Mouse (Mus musculus): ENCODE data around the gene Plekhg5. TPM values are rescaled to one million over a fixed set of nuclear protein-coding genes. Genes with fewer than 3 reads are reported as not detected.
A peak's percentile ranks its signal among the peaks of the same experiment; 100 is the strongest.

Plekhg5 gene
- polyA plus RNA-seq (2012; rRNA removed), result 21.5 and 22.0 TPM in 2 replicates

DNA sequence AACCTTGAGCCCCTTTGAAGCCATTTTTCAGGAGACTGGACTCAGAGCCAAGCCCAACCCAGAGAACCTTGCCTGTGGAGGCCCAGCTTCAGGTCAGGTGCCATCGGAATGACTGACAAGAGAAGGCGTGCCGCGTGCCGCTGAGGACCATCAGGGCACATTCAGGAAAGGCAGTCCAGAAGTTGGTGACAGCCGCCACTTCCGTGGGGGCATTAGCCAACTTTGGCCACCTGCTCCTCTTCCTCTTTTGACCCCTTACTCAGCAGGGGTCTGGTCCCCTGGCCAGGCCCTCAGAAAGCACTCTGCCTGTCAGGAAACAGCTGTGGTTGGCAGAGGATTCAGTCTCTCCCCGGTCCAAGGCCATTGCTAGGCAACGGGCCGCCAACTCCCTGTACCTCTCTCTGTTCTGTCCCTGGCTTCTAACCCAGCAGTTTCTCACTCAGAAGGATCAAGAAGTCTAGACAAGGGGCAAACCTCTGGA lies at the start of gene Plekhg5:
TSS of gene Plekhg5 (plus strand) at position 378 of the 481 bp plus-strand sequence.
- TF ChIP-seq CTCF (IDR thresholded peaks at IDR 0.05; ENCODE audit: borderline replicate concordance, control insufficient read depth, extremely low read depth, insufficient read depth, low read length, poor library complexity) (no peak), POLR2A (IDR thresholded peaks at IDR 0.05; ENCODE audit: control insufficient read depth, extremely low read depth, insufficient read depth, low read length, poor library complexity) (no peak)
- 13% methylated on average over 10 of the region's 10 CpGs for WGBS
- DNase-seq, result no peak
- no peaks in the 10 kb centered on the region; the same call in 1 of the 2 replicates for H3K27me3 ChIP-seq (ENCODE audit: control insufficient read depth, insufficient read depth, low read length)
- H3K4me1 ChIP-seq (replicated peaks; ENCODE audit: control insufficient read depth, insufficient read depth, low read length), result no peaks in the 10 kb centered on the region
- H3K36me3 ChIP-seq (ENCODE audit: control insufficient read depth, insufficient read depth, low read length), result no peaks in the 10 kb centered on the region
- H3K27ac ChIP-seq (ENCODE audit: control insufficient read depth, insufficient read depth, low read length), result no peak within 1 kb of the TSS
- no peak within 1 kb of the TSS for H3K4me3 ChIP-seq (ENCODE audit: control insufficient read depth, insufficient read depth, low read length)

GRCm38 (mm10) chr4:152022506-152022905 lies 49.8 kb upstream of the Plekhg5 start:
- no peak for TF ChIP-seq CTCF (IDR thresholded peaks at IDR 0.05; ENCODE audit: borderline replicate concordance, control insufficient read depth, extremely low read depth, insufficient read depth, low read length, poor library complexity)
- no peak for TF ChIP-seq POLR2A (IDR thresholded peaks at IDR 0.05; ENCODE audit: control insufficient read depth, extremely low read depth, insufficient read depth, low read length, poor library complexity)
- peaks cover 14% of the 10 kb centered on the region for H3K4me1 ChIP-seq (replicated peaks; ENCODE audit: control insufficient read depth, insufficient read depth, low read length)
- H3K27ac ChIP-seq (ENCODE audit: control insufficient read depth, insufficient read depth, low read length), result no peak overlapping the region
- no peak overlapping the region for H3K4me3 ChIP-seq (ENCODE audit: control insufficient read depth, insufficient read depth, low read length)
- no peaks in the 10 kb centered on the region for H3K27me3 ChIP-seq (ENCODE audit: control insufficient read depth, insufficient read depth, low read length)
- DNase-seq, result no peak
- WGBS, result 95% methylated on average over 8 of the region's 8 CpGs
- peaks cover 14% of the 10 kb centered on the region for H3K36me3 ChIP-seq (ENCODE audit: control insufficient read depth, insufficient read depth, low read length)

- 95% methylated on average over 11 of the region's 11 CpGs for WGBS
Observed at GRCm38 (mm10) chr4:152024525-152024924, 47.8 kb upstream of the Plekhg5 start.

DNA sequence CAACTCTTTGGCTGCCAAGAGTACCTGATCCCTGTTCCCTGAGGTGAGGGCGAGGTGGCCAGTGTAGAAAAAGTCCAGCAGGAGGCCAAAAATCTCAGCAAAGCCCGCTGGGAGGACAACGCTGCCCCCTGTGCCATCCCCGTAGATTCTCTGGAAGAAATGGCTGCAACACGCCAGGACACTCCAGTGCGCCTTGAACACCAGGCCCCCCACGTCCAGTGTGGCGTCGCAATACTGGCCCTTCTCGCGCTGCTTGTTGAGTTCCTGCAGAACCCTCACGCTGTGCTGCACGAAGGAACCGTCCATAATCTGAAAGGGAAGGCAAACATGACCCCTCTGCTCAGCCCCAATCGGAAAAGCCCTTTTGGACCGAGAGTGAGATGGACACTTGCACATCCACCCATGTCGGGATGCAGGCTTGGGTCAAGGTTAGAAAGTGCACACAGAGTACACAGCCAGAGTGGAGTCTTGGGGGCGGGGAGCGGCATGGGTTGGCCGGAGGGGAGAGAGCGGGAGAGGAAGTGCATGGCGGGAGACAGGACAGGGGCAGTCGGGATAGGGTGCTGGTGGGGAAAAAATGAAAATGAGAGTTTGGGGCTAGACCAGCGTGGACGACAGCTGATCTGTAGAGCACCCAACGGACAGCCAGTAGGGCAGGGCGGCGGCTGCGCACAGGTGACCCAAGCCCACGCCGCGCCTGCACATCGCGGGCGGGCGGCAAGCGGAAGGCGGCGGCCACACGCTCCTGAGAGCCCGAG lies 45.4 kb upstream of the Plekhg5 start:
- H3K36me3 ChIP-seq (ENCODE audit: control insufficient read depth, insufficient read depth, low read length), result no peaks in the 10 kb centered on the region; the same call in 1 of the 2 replicates
- peaks cover 21% of the 10 kb centered on the region for H3K4me1 ChIP-seq (replicated peaks; ENCODE audit: control insufficient read depth, insufficient read depth, low read length)
- no peak overlapping the region for H3K27ac ChIP-seq (ENCODE audit: control insufficient read depth, insufficient read depth, low read length)
- DNase-seq, result no peak
- WGBS, result 5% methylated on average over 41 of the region's 41 CpGs
- no peaks in the 10 kb centered on the region for H3K27me3 ChIP-seq (ENCODE audit: control insufficient read depth, insufficient read depth, low read length)
- no peak for TF ChIP-seq POLR2A (IDR thresholded peaks at IDR 0.05; ENCODE audit: control insufficient read depth, extremely low read depth, insufficient read depth, low read length, poor library complexity)
- no peak; the same call in 1 of the 2 replicates for TF ChIP-seq CTCF (IDR thresholded peaks at IDR 0.05; ENCODE audit: borderline replicate concordance, control insufficient read depth, extremely low read depth, insufficient read depth, low read length, poor library complexity)
- H3K4me3 ChIP-seq (ENCODE audit: control insufficient read depth, insufficient read depth, low read length), result peak overlapping the region; percentile 87

More at GRCm38 (mm10) chr4:152024525-152024924, 47.8 kb upstream of the Plekhg5 start:
- Histone ChIP-seq H3K27me3 (ENCODE audit: control insufficient read depth, insufficient read depth, low read length) (no peaks in the 10 kb centered on the region), H3K27ac (ENCODE audit: control insufficient read depth, insufficient read depth, low read length) (no peak overlapping the region), H3K36me3 (ENCODE audit: control insufficient read depth, insufficient read depth, low read length) (peaks cover 14% of the 10 kb centered on the region), H3K4me1 (replicated peaks; ENCODE audit: control insufficient read depth, insufficient read depth, low read length) (peaks cover 21% of the 10 kb centered on the region), H3K4me3 (ENCODE audit: control insufficient read depth, insufficient read depth, low read length) (no peak overlapping the region)
- TF ChIP-seq CTCF (IDR thresholded peaks at IDR 0.05; ENCODE audit: borderline replicate concordance, control insufficient read depth, extremely low read depth, insufficient read depth, low read length, poor library complexity) (no peak), POLR2A (IDR thresholded peaks at IDR 0.05; ENCODE audit: control insufficient read depth, extremely low read depth, insufficient read depth, low read length, poor library complexity) (no peak)
- DNase-seq, result no peak

DNA sequence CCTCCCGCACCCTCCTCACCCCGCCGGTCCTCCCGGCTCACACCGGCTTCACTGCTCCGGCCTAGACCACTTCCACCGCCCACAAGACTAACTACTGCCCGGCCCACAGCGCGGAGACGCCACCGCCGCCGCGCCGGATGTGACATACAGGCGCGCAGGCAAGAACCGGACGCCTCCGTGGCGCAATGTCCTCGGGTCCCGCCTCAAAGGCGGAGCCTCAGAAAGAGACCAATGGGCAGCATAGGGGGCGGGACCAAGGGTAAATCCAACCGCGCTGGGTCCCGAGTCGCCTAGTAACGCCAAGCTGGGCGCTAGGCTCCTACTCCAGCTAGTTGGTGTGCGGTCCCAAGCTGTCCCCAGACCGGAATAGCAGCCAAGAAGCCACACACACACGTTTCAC lies 44.8 kb upstream of the Plekhg5 start, which contains the start of gene Zbtb48:
TSS of gene Zbtb48 (minus strand) at position 148 of the 400 bp plus-strand sequence.
- H3K36me3 ChIP-seq (ENCODE audit: control insufficient read depth, insufficient read depth, low read length), result no peaks in the 10 kb centered on the region; the same call in 1 of the 2 replicates
- TF ChIP-seq CTCF (IDR thresholded peaks at IDR 0.05; ENCODE audit: borderline replicate concordance, control insufficient read depth, extremely low read depth, insufficient read depth, low read length, poor library complexity) (no peak; the same call in none of the 2 replicates), POLR2A (IDR thresholded peaks at IDR 0.05; ENCODE audit: control insufficient read depth, extremely low read depth, insufficient read depth, low read length, poor library complexity) (peak; percentile 77)
- peaks cover 21% of the 10 kb centered on the region for H3K4me1 ChIP-seq (replicated peaks; ENCODE audit: control insufficient read depth, insufficient read depth, low read length)
- H3K4me3 ChIP-seq (ENCODE audit: control insufficient read depth, insufficient read depth, low read length), result peak within 1 kb of the TSS; percentile 87
- under 1% methylated on average over 35 of the region's 35 CpGs for WGBS
- DNase-seq, result peak; percentile 96
- no peaks in the 10 kb centered on the region for H3K27me3 ChIP-seq (ENCODE audit: control insufficient read depth, insufficient read depth, low read length)
- no peak within 1 kb of the TSS for H3K27ac ChIP-seq (ENCODE audit: control insufficient read depth, insufficient read depth, low read length)

GRCm38 (mm10) chr4:152028456-152028855 lies 43.8 kb upstream of the Plekhg5 start:
- DNase-seq, result no peak
- Histone ChIP-seq H3K4me3 (ENCODE audit: control insufficient read depth, insufficient read depth, low read length) (no peak overlapping the region), H3K27ac (ENCODE audit: control insufficient read depth, insufficient read depth, low read length) (no peak overlapping the region), H3K36me3 (ENCODE audit: control insufficient read depth, insufficient read depth, low read length) (no peaks in the 10 kb centered on the region), H3K4me1 (replicated peaks; ENCODE audit: control insufficient read depth, insufficient read depth, low read length) (peaks cover 21% of the 10 kb centered on the region), H3K27me3 (ENCODE audit: control insufficient read depth, insufficient read depth, low read length) (no peaks in the 10 kb centered on the region)
- WGBS, result 88% methylated on average over 15 of the region's 15 CpGs
- TF ChIP-seq POLR2A (IDR thresholded peaks at IDR 0.05; ENCODE audit: control insufficient read depth, extremely low read depth, insufficient read depth, low read length, poor library complexity) (no peak), CTCF (IDR thresholded peaks at IDR 0.05; ENCODE audit: borderline replicate concordance, control insufficient read depth, extremely low read depth, insufficient read depth, low read length, poor library complexity) (no peak)
